Mouse (Mus musculus): ENCODE measurements around the gene 1700015F17Rik.

1700015F17Rik gene

DNA sequence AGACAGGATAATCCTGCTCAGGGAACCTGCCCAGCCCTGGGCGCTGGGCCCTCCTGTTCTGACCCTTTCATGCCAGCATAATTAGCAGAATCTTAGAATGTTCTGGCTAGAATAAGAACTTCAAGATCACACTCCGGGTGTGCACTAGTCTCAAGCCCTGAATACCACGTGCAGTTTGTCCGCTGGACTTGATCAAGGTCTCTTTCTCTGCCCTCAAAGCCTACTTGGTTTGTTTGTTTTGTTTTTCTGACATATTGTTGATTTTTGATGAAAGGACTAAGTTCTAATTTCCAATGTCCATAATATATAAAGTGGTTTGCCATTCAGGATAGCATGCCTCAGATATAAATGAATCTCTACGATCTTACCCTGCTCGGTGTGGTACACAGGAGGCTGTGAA, at the start of gene 1700015F17Rik:
1700015F17Rik (minus strand) TSS at position 101 of the 400 bp plus-strand sequence.
- DNase-seq (ENCODE audit: low spot score in 2 of 2) = no peak

DNA sequence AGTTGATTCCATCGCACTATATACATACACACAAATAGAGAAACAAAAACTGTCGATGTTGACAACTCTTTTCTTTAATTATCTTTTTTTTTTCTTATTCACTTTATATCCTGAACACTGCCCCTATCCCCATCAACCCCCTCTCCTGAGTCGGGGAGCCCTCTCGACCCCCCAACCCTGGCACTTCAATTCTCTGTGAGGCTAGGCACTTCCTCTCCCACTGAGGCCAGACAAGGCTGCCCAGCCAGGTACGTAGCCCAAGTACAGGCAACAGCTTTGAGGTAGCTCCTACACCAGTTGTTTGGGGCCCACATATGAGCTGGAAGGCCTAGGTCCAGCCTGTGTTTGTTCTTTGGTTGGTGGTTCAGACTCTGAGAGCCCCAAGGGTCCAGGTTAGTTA, 36.5 kb upstream of the 1700015F17Rik start:
- no peak for DNase-seq (ENCODE audit: low spot score in 2 of 2)

DNA sequence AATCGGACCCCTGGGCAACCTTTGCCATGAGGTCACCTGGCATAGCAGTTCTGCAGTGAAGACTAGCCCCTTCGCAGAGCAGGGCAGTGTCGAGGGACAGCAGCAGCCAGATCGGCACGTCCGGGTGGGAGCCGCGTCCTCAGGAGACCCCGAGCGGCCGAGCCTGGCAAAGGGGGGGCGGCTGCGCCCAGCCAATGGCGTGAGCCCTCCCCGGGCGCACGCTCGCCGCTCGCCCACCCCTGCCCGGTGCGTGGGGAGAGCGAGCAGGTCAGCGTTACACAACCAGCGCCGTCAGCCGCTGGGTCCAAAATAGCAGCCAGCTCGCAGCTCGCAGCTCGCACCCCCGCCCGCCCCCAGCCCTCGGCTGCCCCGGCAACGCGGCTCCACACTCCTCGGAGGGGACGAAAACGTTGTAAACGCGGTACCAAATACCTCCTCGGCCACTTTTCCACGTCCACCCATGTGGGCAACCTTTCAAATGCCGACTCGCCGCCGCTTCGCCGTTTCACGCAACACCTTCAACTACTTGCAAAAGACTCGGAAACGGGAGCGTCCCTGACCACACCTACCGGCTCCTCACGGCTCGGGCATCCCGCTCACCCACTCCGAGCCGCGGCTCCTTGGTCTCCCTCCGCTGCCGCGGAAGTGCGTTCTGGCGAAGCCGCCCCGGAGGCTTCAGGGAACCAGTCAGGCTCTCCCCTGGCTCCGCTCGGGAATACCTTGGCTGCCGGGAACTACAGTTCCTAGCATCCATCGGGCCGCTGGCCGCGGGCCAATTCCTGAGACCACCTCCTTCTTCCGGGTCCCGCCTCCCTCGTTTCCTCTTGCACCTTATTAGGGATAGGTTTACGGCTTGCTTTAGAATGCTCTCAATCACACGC, 35.5 kb upstream of the 1700015F17Rik start, which contains the start of gene Cldn12:
Cldn12 (minus strand) TSS at position 763 of the 881 bp plus-strand sequence.
- DNase-seq (ENCODE audit: low spot score in 2 of 2) = peak; percentile 43 to 48

DNA sequence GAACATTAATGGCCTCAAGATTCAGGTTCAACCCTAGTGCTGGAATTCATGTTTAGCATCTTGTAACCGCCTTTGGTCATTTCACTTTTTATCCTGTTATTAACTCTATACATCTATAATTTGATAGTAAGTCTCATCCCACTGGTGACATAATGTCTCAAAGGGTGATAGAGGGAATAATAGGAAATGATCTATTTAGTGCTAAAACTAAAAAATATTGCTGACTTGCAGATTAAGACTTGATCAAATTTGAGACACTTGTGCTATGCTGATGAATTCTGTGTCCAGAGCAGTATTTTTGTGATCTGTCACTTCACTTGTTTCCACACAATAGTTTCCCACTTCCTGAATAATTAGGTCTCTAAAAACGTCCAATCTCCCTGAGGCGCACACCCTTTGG, 32.5 kb upstream of the 1700015F17Rik start:
- DNase-seq (ENCODE audit: low spot score in 2 of 2) = no peak

DNA sequence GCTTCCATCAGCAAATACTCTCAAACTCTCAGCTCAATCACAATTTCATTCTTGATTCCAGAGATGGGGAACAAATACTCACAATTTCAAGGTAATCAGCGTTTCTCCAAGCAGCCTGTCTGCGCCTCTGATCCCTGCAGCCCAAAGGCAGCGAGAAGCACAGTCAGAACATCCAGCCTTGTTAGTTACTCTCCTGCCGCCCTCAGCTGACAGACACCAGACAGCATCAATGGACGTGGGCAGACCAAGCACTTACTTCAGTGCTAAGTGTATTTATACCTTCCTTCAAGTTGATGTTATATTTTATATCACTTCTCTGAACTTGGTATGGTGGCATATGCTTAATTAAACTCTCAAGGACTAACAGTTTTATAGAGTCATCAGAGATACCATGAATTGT, 32.0 kb upstream of the 1700015F17Rik start:
- no peak for DNase-seq (ENCODE audit: low spot score in 2 of 2)

DNA sequence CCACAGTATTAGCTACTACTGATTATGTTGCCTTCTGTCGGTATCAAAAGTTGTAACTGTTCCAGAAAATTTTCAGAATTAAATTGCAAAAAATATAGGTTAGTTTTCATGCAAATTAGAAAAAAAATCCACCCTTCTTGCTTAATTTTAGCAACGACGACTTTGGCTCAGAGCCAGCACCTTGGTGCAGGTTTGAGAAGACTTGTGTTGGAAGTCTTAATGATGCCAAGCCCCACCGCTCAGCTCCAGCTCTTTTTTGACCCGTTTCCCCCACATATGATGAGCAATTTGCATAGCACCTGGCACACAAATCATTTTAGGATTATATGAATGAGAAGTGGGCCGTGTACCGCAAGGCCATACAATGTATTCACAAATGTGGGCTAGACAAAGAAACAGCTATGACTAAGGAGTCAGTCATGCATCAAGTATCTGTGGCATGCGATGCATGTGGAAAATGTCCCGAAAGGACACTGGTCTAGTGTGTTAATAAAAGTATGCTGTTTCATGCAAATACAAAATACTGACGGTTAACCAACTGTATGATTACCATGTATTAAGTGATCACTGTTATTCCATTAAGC, 31.5 kb upstream of the 1700015F17Rik start:
- no peak for DNase-seq (ENCODE audit: low spot score in 2 of 2)

DNA sequence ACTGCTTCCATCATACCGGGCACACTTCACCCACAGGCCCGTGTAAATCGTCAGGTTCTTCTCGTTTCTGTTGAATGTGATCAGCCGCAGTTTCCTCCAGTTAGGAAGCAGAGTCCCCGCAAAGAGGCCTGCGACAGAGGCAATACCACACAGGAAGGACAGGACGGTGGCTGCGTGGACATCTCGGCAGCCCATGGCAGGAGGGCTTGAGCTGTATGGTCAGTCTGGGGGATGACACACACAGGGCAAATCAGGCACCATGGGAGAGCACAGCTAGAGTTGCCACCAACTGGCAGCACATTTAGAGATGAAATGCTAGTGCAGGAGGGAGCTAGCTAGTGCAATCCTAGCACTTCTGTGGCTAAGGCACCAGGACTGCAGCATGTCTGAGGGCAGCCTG, 29.3 kb upstream of the 1700015F17Rik start:
- DNase-seq (ENCODE audit: low spot score in 2 of 2) = no peak

DNA sequence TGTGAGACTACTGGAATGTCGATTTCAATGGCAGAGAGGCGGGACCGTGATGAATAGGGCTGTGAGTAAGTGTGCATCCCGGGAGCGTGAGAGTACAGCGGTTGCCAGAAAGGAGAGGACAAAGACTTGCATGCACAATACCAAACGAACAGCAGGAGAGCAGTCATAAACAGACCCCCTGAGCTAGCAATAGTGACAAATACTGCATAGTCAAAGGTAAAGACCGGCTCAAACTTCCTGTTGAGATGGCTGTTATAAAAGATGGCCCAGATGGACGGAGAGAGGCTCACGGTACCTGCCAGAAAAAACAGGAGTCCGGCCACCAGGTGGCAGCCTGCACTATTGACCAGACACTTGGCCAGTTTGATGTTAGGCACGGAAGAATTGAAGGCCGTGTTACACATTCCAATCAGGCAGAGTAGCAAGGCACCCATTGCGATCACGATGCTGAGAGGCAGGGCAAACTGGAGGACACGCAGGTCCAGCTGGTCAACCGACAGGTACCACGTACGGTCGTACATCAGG, 28.8 kb upstream of the 1700015F17Rik start:
- peak in 1 of 2 experiments; percentile 23 for DNase-seq (ENCODE audit: low spot score in 2 of 2)

DNA sequence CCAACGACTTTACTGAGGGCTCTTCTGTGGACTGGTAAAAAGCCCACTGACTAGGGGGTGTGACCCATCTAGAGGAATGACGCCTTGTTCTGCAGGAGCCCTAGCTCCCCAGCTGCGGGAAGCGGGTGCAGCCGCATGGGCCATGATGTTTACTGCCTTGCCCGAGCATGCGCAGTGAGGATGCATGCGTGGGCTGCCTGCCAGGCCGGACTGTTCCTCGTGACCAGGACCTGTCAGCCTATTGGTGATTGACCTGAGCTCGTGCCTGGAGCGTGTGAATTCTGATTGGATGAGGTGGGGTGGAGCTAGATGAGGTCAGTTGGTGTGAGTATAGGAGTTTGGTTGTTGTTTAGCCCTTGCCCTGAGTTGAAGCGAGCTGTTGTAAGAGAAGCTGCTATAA, 25.5 kb upstream of the 1700015F17Rik start:
- no peak for DNase-seq (ENCODE audit: low spot score in 2 of 2)

DNA sequence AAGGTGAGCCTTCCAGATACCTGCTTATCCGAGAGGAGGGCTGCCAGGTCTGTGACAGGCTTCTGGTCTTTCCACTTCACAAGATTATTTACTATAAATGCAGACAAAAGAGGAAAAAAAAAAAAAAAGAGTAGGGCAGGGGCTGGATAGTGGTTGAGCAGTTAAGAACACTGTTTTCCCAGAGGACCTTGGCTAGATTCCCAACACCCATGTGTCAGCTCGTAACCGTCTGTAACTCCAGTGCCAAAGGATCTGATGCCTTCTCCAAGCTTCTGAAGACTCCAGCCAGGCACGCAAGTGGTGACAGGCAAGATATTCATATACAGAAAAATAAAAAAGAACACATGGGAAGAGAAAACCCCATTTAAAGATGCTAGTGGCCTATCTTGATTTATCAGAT, 24.4 kb upstream of the 1700015F17Rik start:
- DNase-seq (ENCODE audit: low spot score in 2 of 2) = no peak

DNA sequence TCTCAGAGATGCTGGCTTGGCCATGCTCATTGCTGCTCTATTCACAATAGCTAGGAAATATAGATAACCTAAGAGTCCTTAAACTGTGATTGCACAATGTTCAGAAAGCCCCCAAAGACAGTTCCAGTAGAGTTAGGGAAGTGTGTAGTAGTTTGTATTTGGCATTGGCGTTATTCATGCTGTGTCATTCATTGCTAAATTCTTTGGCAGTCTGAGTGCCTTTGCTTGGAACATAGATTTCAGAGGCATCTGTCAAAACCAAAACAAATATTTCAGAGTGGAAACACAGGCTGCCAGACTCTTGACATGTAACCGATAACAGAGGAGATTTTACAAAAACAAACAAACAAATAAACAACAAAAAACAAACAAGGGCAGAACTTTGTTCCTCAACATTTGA, 22.6 kb upstream of the 1700015F17Rik start:
- DNase-seq (ENCODE audit: low spot score in 2 of 2) = no peak

DNA sequence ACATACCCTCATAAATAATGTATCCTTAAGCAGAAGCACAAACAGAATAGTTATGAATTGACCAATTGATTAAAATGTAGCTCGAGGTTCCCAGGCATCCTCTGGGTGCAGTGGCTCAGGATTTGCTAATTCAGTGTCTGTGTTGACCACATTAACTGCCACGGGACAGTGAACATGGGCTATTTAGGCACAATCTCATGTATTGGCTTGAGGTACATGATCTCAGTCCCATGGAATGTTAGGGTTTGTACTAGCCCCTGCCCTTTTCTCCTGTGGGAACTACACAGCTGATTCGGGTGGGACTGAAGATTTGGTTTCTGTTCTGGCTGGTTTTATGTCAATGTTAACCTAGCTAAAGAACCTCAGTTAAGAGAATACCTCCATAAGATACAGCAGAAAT, 17.4 kb upstream of the 1700015F17Rik start:
- no peak for DNase-seq (ENCODE audit: low spot score in 2 of 2)

DNA sequence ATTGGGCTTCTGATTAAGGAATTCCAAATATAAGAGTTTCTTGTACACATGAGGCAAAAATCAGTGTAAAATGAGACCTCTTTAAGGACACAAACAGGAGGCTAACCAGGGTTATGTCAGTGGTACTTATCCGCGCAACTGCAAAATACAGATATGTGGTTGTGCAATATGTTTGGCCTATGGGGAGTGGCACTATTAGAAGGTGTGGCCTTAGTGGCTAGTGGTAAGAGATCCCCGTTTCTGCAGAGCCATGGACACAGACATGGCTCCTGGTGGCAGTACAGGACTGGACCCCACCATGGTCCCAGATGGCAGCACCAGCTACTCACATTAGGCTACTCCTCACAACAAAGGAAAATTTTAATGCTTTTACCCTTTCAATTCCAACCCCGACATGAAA, 16.1 kb upstream of the 1700015F17Rik start:
- DNase-seq (ENCODE audit: low spot score in 2 of 2) = no peak

DNA sequence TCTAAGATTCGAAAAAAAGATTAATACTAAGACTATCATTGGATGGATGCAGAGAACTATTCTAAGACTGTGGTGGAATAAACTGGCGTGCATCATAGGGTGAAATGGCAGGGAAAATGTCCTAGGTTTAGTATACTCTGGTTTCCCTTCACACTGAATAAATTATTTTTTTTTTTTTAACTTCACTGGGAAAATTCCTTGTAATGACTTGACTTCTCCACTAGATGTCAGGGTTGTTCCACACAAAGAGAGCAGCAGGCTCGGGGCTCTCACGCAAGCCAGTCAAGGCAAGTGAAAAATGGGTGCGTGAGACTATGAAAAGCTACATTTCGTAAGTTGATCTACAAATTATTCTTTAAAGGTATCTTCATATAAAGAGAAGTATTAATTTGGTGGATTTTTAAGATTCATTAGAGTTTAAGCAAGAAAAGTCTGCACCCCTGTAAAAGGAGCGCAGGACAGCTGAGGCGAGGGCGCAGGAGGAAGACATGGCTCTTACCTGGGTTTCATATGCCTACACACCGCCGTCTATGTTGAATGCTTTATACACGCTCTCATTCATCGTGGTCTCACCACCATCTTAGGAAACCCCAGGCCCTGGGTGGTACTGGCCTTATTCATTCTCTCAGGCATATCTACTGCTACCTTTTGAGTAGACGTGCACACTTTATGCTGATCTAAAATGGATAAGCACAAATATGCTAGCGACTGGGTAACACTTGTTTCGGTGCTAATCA, 15.5 kb upstream of the 1700015F17Rik start:
- peak in 1 of 2 experiments; percentile 8 for DNase-seq (ENCODE audit: low spot score in 2 of 2)

DNA sequence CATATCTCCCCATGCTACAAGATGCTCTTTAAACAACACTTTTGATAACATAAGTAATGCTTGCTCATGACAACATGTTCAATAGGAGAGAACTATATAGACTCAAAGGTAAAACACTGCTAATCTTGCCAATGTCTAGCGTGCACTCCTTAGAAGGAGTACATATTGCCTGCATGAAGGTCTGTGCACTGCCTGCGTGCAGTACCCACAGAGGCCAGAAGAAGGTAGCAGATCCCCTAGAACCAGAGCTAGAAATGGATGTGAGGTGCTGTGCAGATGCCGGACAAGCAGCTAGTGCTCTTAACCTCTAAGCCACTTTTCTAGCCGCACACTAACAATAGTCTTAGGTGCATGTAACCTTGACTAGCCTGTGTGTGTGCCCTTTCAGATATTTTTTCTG, 13.2 kb upstream of the 1700015F17Rik start:
- no peak for DNase-seq (ENCODE audit: low spot score in 2 of 2)

DNA sequence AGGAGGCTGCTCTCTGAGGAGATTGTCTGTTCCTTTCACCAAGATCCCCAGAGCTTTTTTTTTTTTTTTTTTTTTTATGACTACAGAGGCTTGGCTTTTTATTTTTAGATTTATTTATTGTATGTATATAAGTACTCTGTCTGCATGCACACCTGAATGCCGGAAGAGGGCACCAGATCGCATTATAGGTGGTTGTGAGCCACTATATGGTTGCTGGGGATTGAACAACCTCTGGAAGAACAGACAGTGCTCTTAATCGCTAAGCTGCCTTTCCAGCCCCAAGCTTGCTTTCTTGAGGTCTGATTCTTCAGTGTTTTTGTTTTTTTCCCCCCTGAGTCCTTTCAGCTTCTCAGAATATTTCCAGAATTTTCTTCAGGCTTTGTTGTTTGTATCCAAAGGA, 7.1 kb upstream of the 1700015F17Rik start:
- no peak for DNase-seq (ENCODE audit: low spot score in 2 of 2)

DNA sequence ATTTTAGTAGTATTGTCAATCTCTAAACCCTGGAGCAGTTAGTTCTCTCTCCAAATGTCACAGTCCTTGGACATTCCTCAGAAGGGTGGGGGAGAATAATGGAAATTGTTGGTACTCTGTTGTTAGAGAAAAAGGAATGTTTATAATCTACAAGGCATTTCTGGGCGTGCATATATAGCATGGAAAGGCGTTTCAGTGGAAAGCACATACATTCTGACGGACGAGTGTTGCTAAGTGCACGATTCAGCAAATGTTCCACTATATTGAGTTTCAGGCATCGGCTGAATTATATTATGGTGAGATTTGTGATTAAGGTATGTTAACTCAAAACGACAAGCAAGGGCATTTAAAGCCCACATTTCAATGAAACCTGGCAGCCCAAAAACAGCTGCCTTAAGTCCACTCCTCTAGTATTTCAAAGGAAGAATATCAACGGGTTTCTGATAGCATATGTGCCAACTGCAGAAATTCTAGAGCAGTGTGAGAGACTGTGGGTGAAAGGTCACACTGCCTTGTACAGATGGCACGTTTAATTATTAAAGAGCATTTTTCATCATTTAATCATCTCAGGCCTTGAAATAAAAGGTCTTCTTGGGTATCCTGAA, 4.4 kb upstream of the 1700015F17Rik start:
- DNase-seq (ENCODE audit: low spot score in 2 of 2) = no peak

DNA sequence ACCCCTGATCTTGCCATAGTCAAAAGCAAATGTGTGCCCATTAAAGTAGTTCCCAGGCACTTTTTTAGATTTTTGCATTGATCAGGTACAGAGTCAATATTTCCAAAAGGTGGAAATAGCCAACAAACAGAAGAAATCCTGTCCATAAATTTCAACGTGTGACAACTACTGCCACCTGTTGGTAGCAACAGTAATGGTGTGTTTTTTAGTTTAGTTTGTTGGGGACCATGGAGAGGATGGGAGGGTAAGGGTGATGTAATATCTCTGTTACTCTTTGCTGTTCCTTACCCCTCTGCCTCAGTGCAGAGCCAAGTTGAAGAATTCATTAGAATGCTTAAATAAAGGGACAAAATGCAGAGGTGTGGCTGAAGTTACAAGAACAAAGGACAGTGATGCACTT, 2.7 kb upstream of the 1700015F17Rik start:
- DNase-seq (ENCODE audit: low spot score in 2 of 2) = peak in 1 of 2 experiments; percentile 4

DNA sequence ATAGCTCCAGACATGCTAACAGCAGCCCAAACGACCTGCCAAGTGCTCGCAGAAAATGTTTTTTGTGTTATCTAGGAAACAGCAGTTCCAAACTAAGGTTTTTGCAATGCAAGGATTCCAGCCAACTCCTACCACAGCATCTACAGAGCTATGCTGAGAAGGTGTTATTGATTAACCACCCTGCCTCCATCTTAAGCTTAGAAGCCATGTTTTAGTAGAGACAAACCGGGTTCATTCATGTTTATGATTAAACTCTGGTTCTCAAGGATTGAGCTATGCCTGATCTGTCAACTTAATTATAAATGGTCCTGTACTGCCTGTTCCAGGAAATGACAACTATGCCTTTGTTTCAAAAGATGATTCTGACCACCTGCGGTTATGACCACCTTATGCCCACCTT, 2.8 kb downstream of the 1700015F17Rik start:
- DNase-seq (ENCODE audit: low spot score in 2 of 2) = no peak

DNA sequence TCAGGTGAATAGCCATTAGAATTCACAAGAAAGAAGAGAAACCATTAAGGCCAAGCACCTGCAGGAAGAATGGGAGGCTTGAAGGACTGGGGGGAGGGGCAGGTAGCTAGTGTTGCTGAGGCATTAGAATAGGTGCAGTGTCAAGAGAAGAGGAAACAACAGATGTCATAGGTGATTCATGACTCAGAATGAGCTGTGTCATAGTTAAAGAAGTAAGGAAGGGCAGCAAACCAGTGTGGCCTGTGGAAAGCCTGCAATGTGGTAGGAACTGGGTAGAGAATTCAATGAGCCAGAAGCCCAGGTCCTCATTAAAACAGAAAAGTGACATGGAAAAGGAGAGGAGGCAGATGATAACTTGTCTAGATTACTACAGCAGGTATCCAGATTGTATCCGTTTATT, 13.7 kb downstream of the 1700015F17Rik start:
- no peak for DNase-seq (ENCODE audit: low spot score in 2 of 2)

DNA sequence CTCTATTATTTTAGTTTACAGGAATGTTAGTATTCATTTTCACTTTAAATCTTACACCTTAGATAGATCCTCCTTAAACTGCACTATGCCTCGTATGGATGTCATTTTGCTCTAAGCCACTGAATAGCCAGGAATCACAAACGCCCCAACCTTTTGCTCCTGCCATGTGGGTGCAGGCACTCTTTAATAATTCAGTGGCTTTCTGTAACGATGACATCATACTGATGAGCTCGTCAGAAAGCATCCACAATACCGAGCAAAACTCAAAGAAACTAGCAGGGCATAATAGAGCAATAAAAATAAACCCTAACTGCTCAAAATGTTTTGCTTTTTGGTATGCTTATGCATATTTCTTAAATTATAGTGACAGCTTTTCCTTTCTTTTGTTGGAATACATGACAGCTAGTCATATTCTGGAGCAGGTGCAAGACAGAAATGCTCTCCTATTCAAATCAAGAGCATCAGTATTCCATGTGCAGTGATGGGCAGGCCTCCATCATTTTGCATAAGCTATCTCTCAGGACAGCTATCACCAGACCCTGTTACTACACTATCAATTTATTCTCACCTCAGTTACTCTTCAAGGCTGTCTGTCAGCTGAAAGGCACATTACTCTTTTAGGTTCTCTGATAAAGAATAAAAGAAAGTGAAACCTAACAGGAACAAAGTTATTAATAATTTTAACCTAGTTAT, 47.1 kb downstream of the 1700015F17Rik start:
- no peak for DNase-seq (ENCODE audit: low spot score in 2 of 2)

Measured in natural killer cell, adult 2 months (primary cell).